Mouse (Mus musculus): ENCODE measurements around the gene Padi4. TPM values are rescaled to one million over a fixed set of nuclear protein-coding genes. Genes with fewer than 3 reads are reported as not detected.

Gene Padi4
- 1 to 10 TPM in 1 of 2 experiments, under 1 TPM in 1; 0.51 to 1.5 TPM for total RNA-seq (2021)
- long read RNA-seq, experiment 1: 0 reads
- long read RNA-seq, experiment 2, partial matches to known transcripts: 1 of 1 reads
- long read RNA-seq, experiment 2, other reads (novel, unspliced or antisense): 0 of 1 reads

DNA sequence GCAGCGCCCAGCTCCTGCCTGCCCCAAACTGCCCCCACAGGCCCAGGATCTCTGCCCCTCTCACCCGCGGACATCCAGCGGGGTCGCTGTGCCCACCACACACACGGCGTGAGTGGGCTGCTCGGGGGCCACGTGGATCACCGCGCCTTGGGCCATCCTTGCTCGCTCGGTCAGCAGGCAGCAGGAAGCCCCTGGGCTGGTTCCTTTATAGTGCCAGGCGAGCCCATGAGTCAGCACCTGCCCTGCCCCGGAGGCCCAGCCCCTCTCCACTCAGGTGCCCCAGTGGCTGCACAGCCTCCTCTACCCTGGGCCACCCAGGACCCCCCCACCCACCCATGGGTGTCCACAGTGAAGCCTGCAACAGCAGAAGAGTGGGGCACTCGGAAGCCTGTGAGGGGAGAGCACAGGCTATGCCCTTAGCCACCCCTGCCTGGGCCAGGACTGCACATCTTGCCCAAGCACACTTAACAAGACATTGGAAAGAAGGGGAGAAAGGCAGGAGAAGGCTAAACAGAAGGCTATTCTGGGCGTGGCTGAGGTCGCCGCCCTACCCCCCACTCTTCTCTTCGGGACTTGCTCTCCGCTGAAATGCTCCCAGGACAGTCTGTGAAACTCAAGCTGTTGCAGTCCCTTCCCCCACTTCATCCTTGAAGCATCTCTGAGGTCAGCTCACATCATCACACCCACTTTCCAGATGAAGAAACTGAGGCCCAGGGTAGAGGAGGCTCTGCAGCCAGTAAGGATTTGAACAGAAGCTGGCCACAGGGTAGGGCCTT is at the start of gene Padi4:
Padi4 (minus strand) TSS at position 212 of the 776 bp plus-strand sequence.
- no peak for DNase-seq

DNA sequence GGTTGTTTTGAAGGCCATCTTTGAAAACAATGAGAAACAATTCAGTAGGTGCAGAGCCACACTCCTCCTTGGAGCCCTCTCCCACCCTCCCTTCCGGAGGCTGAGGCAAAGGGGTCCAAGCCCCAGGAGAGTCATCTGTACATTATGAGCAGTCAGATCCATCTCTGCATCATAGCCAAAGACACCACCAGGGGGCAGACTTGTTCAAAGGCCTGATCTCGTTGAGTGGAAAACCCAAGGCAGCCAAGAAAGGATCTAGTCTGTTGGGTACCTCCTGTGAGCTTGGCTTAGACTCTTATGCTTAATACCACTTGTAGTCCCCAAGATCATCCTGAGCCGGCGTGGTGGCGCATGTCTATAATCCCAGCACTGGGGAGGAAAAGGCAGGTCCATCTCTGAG is 48.0 kb upstream of the Padi4 start:
- DNase-seq: peak in 1 of 2 experiments; percentile 54

DNA sequence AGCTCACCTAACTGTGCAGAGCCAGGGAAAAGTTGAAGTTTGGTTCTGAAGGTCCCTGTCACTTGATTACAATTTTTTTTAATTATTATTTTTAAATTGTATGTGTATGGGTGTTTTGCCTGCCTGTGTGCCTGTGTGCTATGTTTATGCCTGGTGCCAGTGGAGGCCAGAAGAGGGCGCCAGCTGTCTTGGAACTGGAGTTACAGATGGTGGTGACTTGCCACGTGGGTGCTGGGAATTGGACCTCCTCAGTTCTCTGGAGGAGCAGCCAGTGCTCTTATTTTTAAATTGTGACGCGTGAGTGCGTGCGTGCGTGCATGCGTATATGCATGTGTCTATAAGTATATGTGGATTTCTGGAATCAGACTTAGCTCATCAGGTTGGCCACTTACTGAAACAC is 43.4 kb upstream of the Padi4 start:
- no peak for DNase-seq

DNA sequence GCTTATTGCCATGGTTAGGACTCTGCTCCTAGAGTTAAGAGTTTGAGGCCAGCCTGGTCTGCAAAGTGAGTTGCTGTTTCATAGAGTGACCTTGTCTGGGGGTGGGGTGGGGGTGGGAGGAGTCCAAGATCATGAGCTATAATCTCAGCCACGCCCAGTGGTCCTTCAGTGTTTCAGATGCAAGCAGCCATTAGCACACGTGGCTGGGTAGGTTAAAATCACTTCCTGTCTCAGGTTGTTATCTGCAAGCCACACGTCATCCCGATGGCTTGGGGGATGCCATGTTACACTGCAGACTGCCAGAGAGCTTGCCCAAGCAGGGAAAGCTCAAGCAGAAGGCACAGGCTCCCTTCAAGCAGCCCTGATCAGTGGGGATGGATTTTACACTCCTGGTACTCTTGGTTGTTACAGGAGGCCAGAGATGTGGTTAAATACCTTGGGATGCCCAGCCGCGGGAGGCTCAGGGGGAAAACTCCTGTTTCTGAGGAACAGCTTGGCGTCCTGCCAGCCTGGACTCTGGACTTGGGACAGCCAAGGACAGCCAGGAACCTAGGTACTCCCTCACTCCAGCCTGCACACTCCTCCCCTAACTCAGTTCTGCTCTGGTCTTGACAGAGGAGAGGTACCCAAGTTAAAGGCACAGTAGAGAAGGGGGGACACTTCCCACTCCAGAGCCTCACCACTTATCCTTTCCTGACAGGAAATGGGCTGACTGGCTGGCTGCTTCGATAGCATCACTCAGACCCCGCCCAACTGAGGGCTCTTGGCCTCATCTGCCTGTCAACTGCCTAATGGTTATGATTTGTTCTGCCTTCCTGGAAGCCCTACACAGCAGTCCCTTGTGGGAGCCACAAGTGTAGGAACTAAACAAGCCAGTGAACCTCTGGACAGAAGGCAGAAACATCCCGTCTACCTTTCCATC is 42.2 kb upstream of the Padi4 start:
- peak in 1 of 2 experiments; percentile 19 for DNase-seq

DNA sequence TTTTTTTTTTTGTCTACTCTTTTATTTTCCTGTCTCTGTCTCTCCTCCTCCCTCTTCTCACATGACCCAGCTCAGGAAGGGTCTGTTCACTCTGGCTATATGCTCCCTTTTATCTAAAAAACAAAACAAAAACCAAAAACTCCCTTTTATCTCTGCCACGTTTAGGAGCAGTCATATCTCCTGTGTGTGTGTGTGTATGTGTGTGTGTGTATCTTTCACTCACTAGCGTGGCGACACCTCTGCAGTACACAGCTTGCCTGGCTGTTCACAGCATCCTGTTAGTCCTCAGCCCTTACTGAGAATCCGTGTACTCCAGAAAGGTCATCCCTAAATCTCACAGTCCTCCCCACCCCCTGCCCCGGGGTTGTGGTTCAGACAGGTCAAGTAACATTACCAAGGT is 41.5 kb upstream of the Padi4 start:
- DNase-seq: no peak

DNA sequence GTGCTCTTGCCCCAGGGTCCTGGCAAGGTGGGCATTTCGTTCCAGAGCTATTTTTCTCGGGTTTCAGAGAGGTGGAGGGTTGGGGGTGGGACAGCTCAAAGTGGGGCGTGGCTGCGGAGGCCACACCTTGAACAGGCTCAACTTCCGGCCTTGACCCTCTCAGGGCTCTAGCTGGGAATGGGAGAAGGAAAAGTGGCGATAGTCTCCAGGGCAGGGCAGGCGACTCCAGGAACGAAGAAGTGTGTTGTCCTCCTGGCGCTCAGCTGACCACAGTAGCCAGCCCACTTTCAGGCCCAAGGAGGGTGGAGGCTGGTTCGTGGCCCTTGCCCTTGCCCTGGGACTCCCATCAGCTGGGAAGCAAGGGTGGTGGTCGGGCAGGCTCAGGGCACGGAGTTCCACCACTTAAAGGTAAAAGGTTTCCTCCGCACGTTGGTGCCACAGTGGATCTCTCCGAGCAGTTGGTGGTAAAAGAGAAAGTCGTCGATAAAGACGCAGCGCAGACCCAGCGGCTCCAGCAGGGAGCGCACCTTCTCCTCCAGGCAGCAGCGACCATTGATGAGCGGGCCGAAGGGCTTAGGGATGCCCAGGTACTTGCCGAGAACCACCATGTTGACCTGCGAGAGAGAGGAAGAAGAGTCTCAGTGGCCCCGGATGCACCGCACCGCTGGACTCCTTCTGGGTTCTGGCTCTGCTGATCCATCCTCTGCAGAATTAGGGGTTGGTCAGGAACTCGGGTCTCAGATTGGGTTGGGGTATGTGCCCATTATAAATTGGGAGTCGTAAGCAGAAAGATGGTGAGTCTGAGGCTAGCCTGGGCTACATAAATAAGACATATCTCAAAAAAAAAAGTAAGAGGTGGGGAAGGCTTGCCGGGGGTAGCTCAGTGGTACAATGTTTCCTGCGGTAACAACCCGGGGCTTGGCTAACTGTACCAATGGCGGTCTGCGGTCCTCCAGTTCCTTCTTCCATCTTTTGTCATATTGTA is 40.5 kb upstream of the Padi4 start:
- peak; percentile 36 to 45 for DNase-seq

DNA sequence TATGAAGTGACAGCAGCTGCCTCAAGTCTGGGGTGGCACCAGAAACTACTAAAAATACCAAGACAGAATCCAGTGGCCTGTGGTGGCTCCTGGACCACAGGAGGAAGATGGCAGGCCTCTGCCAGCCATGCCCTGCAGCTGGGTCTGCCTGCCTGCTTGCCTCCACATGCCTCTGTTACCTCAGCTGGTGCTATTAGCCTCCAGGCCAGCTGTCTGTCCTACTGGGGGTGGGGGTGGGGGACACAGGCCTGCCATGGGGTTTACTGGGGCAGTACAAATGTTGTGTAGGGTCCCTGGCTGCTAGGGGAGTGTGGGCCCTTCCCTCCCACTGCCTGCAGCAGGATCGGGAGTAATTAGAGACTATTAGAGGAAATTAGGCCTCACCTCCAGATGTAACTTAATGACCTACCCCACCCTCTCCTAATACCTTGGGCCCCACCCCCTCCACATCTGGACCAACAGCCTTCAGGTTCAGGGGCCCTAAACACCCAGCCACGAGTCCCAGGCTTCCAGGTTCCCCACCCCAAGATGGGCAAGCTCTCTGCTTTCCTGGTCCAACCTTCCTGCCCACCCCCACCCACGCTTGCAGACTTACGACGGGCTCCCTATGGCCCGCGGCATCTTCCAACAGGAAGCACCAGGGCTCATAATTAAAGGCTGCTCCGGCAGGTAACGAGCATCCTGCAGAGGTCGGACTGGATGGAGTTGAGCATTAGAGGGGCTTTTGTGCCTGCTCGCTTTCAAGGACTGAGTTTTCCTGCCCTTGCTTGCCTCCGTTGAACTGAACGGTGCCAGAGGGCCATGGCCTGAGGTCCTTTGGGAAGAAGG is 39.5 kb upstream of the Padi4 start:
- DNase-seq: no peak

DNA sequence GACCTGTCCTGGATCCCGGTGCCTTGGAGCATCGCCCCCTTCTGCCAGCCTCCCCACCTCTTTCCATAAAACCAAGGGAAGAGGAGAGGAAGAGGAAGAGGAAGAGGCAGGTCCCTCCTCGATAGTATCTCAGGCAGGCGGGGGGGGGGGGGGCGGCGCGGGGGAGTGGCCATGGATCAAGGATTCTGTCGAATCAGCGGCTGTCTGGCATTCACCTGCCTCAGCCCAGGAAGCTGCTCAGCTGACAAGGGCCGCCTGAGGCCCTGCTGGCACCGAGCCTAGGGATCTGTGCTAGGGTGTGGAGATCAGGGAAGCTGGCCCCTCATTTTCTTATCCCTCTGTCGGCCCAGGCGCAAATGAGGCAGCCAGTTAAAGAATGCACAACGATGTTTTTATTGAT is 38.6 kb upstream of the Padi4 start:
- peak in 1 of 2 experiments; percentile 31 for DNase-seq

DNA sequence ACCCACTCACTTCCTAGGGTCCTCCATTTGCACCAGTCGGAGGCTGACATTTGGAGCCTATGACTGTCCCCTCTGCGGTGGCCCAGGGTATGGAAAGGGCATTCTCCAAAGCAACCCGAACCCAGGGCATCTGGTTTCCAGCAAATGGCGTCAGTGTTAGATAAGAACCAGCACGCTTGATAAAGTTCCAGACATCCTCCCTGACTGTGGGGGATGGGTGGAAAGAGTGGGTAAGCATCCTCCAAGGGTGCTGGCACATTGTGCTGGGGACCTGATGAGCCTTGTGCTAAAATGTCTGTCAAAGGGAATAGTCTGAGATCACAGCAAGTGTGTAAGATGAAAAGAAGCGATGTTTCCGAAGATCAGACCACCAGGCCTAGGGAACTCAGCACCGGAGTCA is 38.2 kb upstream of the Padi4 start:
- DNase-seq: peak in 1 of 2 experiments; percentile 20

DNA sequence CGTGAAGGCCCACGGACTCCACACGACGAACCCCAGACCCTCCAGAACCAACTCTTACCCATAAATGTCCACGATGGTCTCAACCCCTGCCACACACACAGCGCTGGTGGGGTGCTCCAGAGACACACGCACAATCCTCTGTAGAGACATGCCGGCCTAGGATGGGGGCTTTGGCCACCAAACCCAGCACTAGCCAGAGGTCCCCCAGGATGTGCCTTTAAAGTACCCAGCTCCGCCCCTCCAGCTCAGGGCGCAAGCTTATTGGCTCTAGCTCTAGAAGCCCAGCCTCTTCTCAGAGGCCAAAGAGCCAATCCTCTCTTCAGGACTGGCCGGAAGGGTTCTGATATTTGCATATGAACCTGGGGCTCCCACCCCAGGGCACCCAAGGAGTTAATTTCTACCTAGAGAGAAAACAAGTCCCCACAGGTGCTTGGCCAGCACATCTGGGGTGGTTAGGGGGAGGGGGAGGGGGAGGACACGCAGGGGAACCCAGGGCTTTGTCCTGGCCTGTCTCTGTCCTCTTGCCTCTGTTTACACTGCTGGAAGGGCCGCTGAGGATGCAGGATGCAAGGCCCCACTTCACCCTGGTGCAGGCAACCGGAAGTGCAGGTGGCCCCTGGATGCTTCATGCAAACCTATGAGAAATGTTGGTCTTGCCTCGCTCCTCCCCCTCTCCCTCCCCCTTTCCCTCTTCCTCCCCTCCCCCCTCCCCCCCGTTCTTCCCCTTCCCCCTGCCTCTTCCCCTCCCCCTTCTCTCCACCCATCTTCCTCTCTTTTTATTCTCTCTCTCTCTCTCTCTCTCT is 36.6 kb upstream of the Padi4 start, which contains the start of gene Padi3:
Padi3 (minus strand) TSS at position 191 of the 803 bp plus-strand sequence.
- no peak for DNase-seq

DNA sequence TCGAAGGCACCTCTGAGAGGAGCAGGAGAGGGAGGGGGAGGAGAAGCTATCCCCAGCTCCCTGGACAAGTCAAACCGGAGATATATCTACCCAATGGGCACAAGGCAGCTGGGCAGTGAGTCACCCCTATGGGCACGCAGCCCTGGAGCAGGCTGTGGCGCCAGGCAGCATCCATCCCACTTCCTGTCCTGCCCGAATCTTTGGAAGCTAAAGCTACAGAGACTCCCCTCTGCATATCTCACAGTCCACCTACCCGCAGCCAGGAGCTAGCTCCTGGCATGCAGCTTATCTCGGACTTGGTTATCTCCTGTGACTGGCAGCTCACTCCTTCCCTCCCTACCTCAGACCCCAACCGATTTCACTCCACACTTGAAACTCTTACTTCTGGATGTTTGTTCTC is 35.1 kb upstream of the Padi4 start:
- peak in 1 of 2 experiments; percentile 35 for DNase-seq

DNA sequence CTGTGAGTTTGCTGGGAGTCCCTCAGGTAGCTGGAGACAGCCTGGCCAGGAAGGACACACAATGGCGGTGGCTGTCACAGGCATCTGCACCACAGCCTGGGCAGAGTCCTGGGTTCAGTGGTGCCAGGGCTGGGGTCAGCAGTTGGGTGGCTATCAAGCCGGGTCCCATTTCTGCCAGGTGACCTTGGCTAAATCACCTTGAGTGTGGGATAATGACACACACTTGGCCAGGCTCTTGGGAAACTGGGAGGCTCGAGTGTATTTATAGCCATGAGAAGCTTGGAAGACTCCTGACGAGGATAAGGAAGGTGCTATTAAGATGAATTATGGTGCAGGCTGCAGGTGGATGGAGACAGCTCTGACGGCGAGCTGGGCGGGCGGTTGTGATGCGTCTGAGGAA is 30.6 kb upstream of the Padi4 start:
- DNase-seq: no peak

DNA sequence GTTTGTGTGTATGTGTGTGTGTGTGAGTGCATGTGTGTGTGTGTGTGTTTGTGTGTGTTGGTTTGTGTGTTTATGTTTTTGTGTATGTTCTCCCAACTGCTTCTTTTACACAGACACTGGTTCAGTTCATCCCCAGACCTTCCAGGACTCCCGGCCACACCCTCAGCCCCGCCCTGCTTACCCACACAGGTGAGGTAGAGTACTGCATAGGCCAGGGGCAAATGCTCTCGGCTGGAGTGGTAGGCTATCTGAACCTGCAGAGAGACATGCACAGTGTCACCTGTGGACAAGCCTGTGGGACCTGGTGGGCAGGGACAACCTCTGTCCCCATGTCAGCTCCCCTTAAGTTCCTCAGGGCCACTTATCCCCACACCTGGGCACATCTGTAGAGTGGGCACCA is 27.3 kb upstream of the Padi4 start:
- no peak for DNase-seq

DNA sequence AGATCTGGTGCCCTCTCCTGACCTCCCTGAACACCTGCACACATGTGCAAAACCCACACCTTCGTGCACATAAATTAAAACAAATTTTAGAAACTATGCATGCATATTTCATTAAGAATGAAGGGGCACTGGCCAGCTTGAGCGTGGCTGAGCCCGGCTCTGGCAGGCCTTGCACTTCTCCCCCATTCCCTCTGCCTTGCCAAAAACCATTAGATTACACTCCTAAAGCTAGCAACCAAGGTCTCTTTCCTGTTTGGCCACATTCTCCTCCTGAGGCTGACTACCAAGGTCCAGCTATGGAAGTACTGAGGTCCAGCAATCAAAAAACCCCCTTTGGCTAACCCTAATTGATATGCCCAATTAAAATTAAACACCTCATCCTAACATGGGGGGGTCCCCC is 22.8 kb upstream of the Padi4 start:
- DNase-seq: no peak

DNA sequence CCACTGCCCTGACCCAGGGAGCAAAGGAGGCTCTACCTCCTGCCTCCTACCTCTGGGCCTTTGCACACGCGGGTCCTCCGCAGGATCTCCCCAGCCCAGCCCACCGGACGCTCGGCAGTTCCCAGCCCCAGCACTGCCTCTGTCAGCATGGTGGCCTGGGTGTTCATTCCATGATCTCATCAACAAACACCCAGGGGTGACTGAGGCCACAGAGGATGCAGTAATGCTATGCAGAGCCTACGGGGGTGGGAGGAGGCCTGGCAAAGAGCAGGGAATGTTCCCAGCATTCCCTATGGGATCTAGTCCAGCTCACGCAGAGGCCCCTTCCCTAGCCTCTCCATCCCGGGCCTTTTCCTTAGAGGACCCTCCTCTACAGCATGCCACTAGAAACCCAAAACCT is 20.6 kb upstream of the Padi4 start:
- no peak for DNase-seq

DNA sequence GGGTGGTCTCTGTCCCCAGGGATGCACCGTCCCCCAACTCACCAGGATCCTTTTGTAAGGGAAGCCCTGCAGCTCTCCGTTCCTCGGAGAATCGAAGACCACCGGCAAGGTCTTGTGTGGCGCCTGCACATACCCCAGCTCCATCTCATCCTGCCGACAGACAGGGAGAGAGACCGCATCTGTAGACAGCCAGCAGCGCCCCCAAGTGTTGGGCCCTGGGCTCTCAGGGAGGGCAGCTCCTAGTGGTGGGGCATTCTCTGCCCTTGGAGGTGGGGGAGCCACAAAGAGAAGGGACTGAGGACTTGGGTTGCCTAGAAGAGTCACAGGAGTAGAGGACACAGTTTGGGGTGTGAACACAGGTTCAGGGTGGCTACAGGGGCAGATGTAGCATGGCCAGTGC is 19.8 kb upstream of the Padi4 start:
- DNase-seq: no peak

DNA sequence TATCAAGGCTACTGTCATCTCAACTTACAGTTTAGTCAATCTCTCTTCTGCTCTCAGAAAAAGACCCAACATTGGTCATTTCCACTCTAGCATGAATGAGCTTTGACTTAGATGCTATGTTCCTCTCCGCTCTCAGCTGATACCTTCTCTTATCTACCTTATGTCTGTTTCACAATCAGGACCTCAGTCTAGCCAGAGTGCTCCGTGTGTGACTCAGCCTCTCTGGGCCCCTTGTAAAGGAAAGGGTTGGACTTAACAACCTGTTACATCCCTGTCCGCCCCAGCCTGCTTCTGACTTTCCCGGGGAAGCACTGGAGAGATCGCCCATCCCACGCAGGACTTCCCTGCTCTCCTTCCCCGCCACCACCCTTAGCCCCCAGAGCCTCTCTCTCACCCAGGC is 18.5 kb upstream of the Padi4 start:
- DNase-seq: no peak

DNA sequence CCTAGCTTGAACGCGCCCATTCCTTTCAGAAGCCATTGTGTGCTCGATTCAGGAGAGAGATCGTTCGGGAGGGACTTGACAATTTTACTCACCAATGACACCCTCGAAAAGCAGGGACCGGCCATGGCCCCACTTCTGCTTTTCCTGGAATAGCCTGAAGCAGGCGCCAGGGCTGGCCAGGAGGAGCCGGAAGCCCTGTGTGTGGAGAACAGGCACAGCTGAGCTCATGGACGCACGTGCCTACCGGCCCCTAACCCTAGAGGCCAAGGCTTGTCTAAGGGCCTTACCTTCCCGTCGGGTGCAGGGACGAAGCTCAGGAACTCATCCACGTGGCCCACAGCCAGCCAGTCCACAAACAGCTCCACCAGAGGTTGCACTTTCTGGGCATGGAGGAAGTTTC is 17.0 kb upstream of the Padi4 start:
- peak in 1 of 2 experiments; percentile 28 for DNase-seq

DNA sequence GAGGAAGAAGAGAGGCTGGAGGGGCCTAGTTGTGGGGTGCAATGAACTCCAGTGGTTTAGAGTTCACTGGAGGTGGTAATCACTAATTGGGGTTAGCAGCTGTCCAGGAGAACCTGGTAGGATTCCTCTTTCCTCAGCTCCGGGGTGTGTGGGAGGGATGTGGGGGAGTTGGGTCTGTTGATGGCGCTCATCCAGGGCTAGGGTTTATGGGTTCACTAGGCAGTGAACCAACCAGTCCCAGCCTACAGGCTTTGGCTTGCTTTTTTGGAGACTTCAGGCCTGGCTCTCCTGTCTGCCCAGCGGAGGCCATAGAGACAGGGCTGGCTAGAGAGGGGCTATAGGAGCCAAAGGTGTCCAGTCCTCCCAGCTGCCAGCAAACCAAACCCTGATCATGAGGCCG is 15.9 kb upstream of the Padi4 start:
- peak in 1 of 2 experiments; percentile 13 for DNase-seq

DNA sequence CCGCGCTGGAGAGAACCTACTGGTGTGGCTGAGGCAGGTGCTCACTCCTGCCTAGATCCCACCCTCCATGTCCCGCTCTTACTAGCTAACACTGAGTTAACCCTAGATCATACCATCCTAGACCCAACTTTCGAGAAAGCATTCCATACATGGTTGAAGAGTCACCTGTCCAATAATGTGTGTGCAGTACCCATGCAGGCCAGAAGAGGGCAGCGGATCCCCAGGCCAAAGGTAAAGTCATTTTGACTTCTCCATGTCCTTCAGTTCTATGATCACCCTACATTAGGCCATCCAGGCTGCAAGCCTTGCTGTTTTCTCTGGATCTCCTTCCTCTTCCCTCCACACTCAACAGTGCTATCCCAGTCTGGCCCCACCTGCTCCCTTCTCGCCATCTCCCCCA is 14.9 kb upstream of the Padi4 start:
- peak; percentile 47 to 83 for DNase-seq
